Mouse (Mus musculus): ENCODE measurements at regions not wholly inside any gene's neighbourhood (a gene's known extent, or its start where the extent isn't known, plus 50 kb on each side); places are given as distances from the start of the nearest gene placed in this dataset.

GRCm38 (mm10) chr9:87402010-87402409 lies 146.7 kb upstream of the Cep162 start:
- H3K4me1 ChIP-seq, result no peaks in the 10 kb centered on the region
- WGBS, result 30% methylated on average over 3 of the region's 3 CpGs
- H3K9ac ChIP-seq, result no peak overlapping the region
- no peak overlapping the region for H3K27ac ChIP-seq
- no peak overlapping the region for H3K4me2 ChIP-seq
- H3K9me3 ChIP-seq, result no peaks in the 10 kb centered on the region
- H3K27me3 ChIP-seq, result peaks cover 1% of the 10 kb centered on the region
- ATAC-seq (ENCODE audit: insufficient number of reproducible peaks, low FRiP score, low TSS enrichment, low read depth), result no peak
- H3K36me3 ChIP-seq, result no peaks in the 10 kb centered on the region
- no peak overlapping the region for H3K4me3 ChIP-seq

GRCm38 (mm10) chr9:87387516-87387915 lies 132.2 kb upstream of the Cep162 start:
- Histone ChIP-seq H3K27ac (no peak overlapping the region), H3K4me1 (no peaks in the 10 kb centered on the region), H3K36me3 (no peaks in the 10 kb centered on the region), H3K4me2 (no peak overlapping the region), H3K9me3 (no peaks in the 10 kb centered on the region), H3K9ac (no peak overlapping the region), H3K4me3 (no peak overlapping the region), H3K27me3 (no peaks in the 10 kb centered on the region)
- 29% methylated on average over 5 of the region's 5 CpGs for whole genome bisulfite sequencing
- ATAC-seq (ENCODE audit: insufficient number of reproducible peaks, low FRiP score, low TSS enrichment, low read depth), result no peak

- Histone ChIP-seq H3K27me3 (0 out of 2 replicates have a peak, but pooled peaks cover 5% of the 10 kb centered on the region), H3K9ac (no peak overlapping the region), H3K4me2 (no peak overlapping the region), H3K27ac (no peak overlapping the region), H3K9me3 (no peaks in the 10 kb centered on the region), H3K4me3 (no peak overlapping the region), H3K36me3 (no peaks in the 10 kb centered on the region), H3K4me1 (no peaks in the 10 kb centered on the region)
- no peak for ATAC-seq (ENCODE audit: insufficient number of reproducible peaks, low FRiP score, low TSS enrichment, low read depth)
- 81% methylated on average over 3 of the region's 3 CpGs for WGBS
These were observed 128.2 kb upstream of the Cep162 start for GRCm38 (mm10) chr9:87383513-87383912.

GRCm38 (mm10) chr9:87377921-87378320 lies 122.6 kb upstream of the Cep162 start:
- Histone ChIP-seq H3K4me3 (no peak overlapping the region), H3K27ac (no peak overlapping the region), H3K9ac (no peak overlapping the region), H3K4me2 (no peak overlapping the region), H3K27me3 (peaks cover 5% of the 10 kb centered on the region; the same call in 1 of the 2 replicates), H3K9me3 (no peaks in the 10 kb centered on the region), H3K36me3 (no peaks in the 10 kb centered on the region), H3K4me1 (peaks cover 7% of the 10 kb centered on the region)
- no peak for ATAC-seq (ENCODE audit: insufficient number of reproducible peaks, low FRiP score, low TSS enrichment, low read depth)
- 30% methylated on average over 7 of the region's 7 CpGs for WGBS

GRCm38 (mm10) chr9:87376731-87377310 lies 121.5 kb upstream of the Cep162 start:
- Histone ChIP-seq H3K4me2 (no peak overlapping the region), H3K27ac (no peak overlapping the region), H3K9ac (no peak overlapping the region), H3K4me1 (peaks cover 7% of the 10 kb centered on the region), H3K36me3 (no peaks in the 10 kb centered on the region), H3K9me3 (no peaks in the 10 kb centered on the region), H3K27me3 (peaks cover 5% of the 10 kb centered on the region; the same call in 1 of the 2 replicates), H3K4me3 (no peak overlapping the region)
- 32% methylated on average over 10 of the region's 10 CpGs for WGBS
- ATAC-seq (ENCODE audit: insufficient number of reproducible peaks, low FRiP score, low TSS enrichment, low read depth), result no peak

GRCm38 (mm10) chr9:87372251-87372905 lies 117.0 kb upstream of the Cep162 start:
- H3K27ac ChIP-seq, result peak overlapping the region; percentile 9; the same call in 1 of the 2 replicates
- no peak overlapping the region for H3K4me2 ChIP-seq
- H3K9ac ChIP-seq, result no peak overlapping the region
- peaks cover 19% of the 10 kb centered on the region for H3K4me1 ChIP-seq
- no peaks in the 10 kb centered on the region for H3K36me3 ChIP-seq
- no peak overlapping the region for H3K4me3 ChIP-seq
- H3K27me3 ChIP-seq, result peaks cover 8% of the 10 kb centered on the region; the same call in 1 of the 2 replicates
- 33% methylated on average over 4 of the region's 4 CpGs for WGBS
- no peak for ATAC-seq (ENCODE audit: insufficient number of reproducible peaks, low FRiP score, low TSS enrichment, low read depth)
- H3K9me3 ChIP-seq, result no peaks in the 10 kb centered on the region

GRCm38 (mm10) chr9:87369059-87369458 lies 113.7 kb upstream of the Cep162 start:
- no peak for ATAC-seq (ENCODE audit: insufficient number of reproducible peaks, low FRiP score, low TSS enrichment, low read depth)
- Histone ChIP-seq H3K27ac (no peak overlapping the region), H3K9me3 (no peaks in the 10 kb centered on the region), H3K36me3 (no peaks in the 10 kb centered on the region), H3K4me2 (no peak overlapping the region), H3K4me3 (no peak overlapping the region), H3K4me1 (peaks cover 14% of the 10 kb centered on the region), H3K9ac (no peak overlapping the region), H3K27me3 (peaks cover 8% of the 10 kb centered on the region; the same call in 1 of the 2 replicates)
- WGBS, result 26% methylated on average over 4 of the region's 4 CpGs

GRCm38 (mm10) chr9:87347008-87347407 lies 91.7 kb upstream of the Cep162 start:
- Histone ChIP-seq H3K9ac (no peak overlapping the region), H3K36me3 (no peaks in the 10 kb centered on the region), H3K4me1 (no peaks in the 10 kb centered on the region), H3K4me2 (no peak overlapping the region), H3K4me3 (no peak overlapping the region), H3K27me3 (no peaks in the 10 kb centered on the region), H3K27ac (no peak overlapping the region), H3K9me3 (no peaks in the 10 kb centered on the region)
- no peak for ATAC-seq (ENCODE audit: insufficient number of reproducible peaks, low FRiP score, low TSS enrichment, low read depth)
- 30% methylated on average over 1 of the region's 1 CpGs for WGBS

GRCm38 (mm10) chr9:87346278-87346882 lies 91.0 kb upstream of the Cep162 start:
- H3K4me3 ChIP-seq, result no peak overlapping the region
- no peak overlapping the region for H3K4me2 ChIP-seq
- WGBS, result 71% methylated on average over 3 of the region's 3 CpGs
- no peak for ATAC-seq (ENCODE audit: insufficient number of reproducible peaks, low FRiP score, low TSS enrichment, low read depth)
- H3K9ac ChIP-seq, result no peak overlapping the region
- H3K9me3 ChIP-seq, result no peaks in the 10 kb centered on the region
- H3K36me3 ChIP-seq, result no peaks in the 10 kb centered on the region
- no peak overlapping the region for H3K27ac ChIP-seq
- no peaks in the 10 kb centered on the region for H3K4me1 ChIP-seq
- no peaks in the 10 kb centered on the region for H3K27me3 ChIP-seq

- Histone ChIP-seq H3K4me1 (peaks cover 5% of the 10 kb centered on the region; the same call in 1 of the 2 replicates), H3K27ac (no peak overlapping the region), H3K9me3 (no peaks in the 10 kb centered on the region), H3K4me3 (no peak overlapping the region), H3K4me2 (no peak overlapping the region), H3K27me3 (no peaks in the 10 kb centered on the region), H3K9ac (no peak overlapping the region), H3K36me3 (no peaks in the 10 kb centered on the region)
- no peak for ATAC-seq (ENCODE audit: insufficient number of reproducible peaks, low FRiP score, low TSS enrichment, low read depth)
- 72% methylated on average over 5 of the region's 5 CpGs for WGBS
These were observed 86.1 kb upstream of the Cep162 start for GRCm38 (mm10) chr9:87341438-87341837.

- WGBS, result 45% methylated on average over 6 of the region's 6 CpGs
- ATAC-seq (ENCODE audit: insufficient number of reproducible peaks, low FRiP score, low TSS enrichment, low read depth), result no peak
- Histone ChIP-seq H3K9me3 (no peaks in the 10 kb centered on the region), H3K9ac (no peak overlapping the region), H3K4me2 (no peak overlapping the region), H3K36me3 (no peaks in the 10 kb centered on the region), H3K27ac (no peak overlapping the region), H3K27me3 (no peaks in the 10 kb centered on the region), H3K4me1 (no peaks in the 10 kb centered on the region), H3K4me3 (no peak overlapping the region)
These were observed 71.3 kb upstream of the Cep162 start for GRCm38 (mm10) chr9:87326374-87327295.
